Mouse (Mus musculus) brain, embryonic 14.5 days (tissue): ENCODE results near the gene Whamm.

Source experiments
- CTCF ChIP-seq: fragments of 200-500 bp; IDR thresholded peaks from 2 replicates; pipeline ENCODE4 v1.5.1; 2012; ENCODE audit warnings: inconsistent platforms, mild to moderate bottlenecking, moderate library complexity, borderline replicate concordance; ENCODE audit not compliant: insufficient read depth, insufficient read length; ENCODE audit errors: extremely low read depth
- POLR2A ChIP-seq: fragments of 200-500 bp; IDR thresholded peaks from 2 replicates; pipeline ENCODE4 v1.6.1; 2012; ENCODE audit warnings: mild to moderate bottlenecking, inconsistent platforms, borderline replicate concordance; ENCODE audit not compliant: poor library complexity, insufficient read depth, insufficient read length, severe bottlenecking; ENCODE audit errors: extremely low read depth

DNA sequence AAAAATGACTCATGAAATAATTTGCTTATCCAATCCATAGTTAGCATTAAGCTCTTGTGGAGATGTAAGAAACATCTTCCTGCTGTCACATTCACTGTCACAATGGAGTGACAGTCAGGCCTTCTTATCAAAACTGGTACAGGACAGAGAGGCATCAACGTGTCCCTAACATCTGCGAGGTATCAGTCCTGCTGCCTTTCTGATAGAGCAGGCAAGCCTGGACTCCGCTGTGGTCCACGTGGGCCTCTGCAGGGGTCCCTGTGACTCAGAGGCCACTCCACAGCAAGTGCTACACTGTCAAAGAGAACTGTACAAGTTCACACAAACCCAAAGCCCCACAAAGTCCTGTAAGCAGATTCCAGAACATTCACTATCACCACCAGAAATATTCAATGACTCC lies 34.4 kb downstream of the Whamm start:
- TF ChIP-seq POLR2A: no peak
- TF ChIP-seq CTCF: no peak
